Mouse (Mus musculus) midbrain, embryonic 11.5 days (tissue): ENCODE results near the gene Peak1. TPM values are rescaled to one million over a fixed set of nuclear protein-coding genes. Genes with fewer than 3 reads are reported as not detected.

Experiments used
- ATAC-seq: fragments of 200-750 bp; cut with Nextera tagmentation; 2 replicates; pipeline ENCODE4 v1.8.0; 2017; ENCODE audit warnings: moderate TSS enrichment, moderate library complexity; ENCODE audit not compliant: low FRiP score
- DNase-seq: peaks from one replicate; pipeline ENCODE4 v3.0.0; 2015; ENCODE audit warnings: low spot score; ENCODE audit errors: missing footprints
- H3K27ac ChIP-seq: fragments of 300-500 bp; sonication (generic); 2 replicates; pipeline ENCODE4 v1.5.1; 2014; ENCODE audit warnings: low read depth, low read length
- H3K27me3 ChIP-seq: fragments of 300-500 bp; sonication (generic); 2 replicates; pipeline ENCODE4 v1.6.1; 2014; ENCODE audit warnings: mild to moderate bottlenecking, low read length, moderate library complexity, mixed read lengths; ENCODE audit not compliant: control insufficient read depth, insufficient read depth
- H3K36me3 ChIP-seq: fragments of 300-500 bp; sonication (generic); 2 replicates; pipeline ENCODE4 v1.6.1; 2014; ENCODE audit warnings: mild to moderate bottlenecking, low read length, moderate library complexity, mixed read lengths; ENCODE audit not compliant: control insufficient read depth, insufficient read depth
- H3K4me1 ChIP-seq: fragments of 300-500 bp; sonication (generic); 2 replicates; pipeline ENCODE4 v1.6.1; 2014; ENCODE audit warnings: low read length; ENCODE audit not compliant: control insufficient read depth, insufficient read depth
- H3K4me2 ChIP-seq: fragments of 300-500 bp; sonication (generic); 2 replicates; pipeline ENCODE4 v1.6.1; 2014; ENCODE audit warnings: mild to moderate bottlenecking, moderate library complexity
- H3K4me3 ChIP-seq: fragments of 300-500 bp; sonication (generic); 2 replicates; pipeline ENCODE4 v1.5.1; 2014; ENCODE audit warnings: low read depth, low read length
- H3K9ac ChIP-seq: fragments of 300-500 bp; sonication (generic); 2 replicates; pipeline ENCODE4 v1.6.1; 2014; ENCODE audit warnings: low read length
- H3K9me3 ChIP-seq: fragments of 300-500 bp; sonication (generic); 2 replicates; pipeline ENCODE4 v1.6.1; 2016; ENCODE audit warnings: low read length; ENCODE audit not compliant: control insufficient read depth
- WGBS: fragments of 180-500 bp; shearing (Covaris S2); extraction: QIAGEN DNeasy Blood & Tissue Kit; methylation state at CpG from one replicate; pipeline ENCODE4 v1.1.7; 2014; 5-methylcytosine and 5-hydroxymethylcytosine counted together
- polyA plus RNA-seq: library from polyadenylated mRNA; unstranded; fragments of >200 nt; fragmentation: Nextera tagmentation; extraction: Ambion mirVana; gene quantifications from 2 replicates; pipeline ENCODE4 v1.2.1, GENCODE M21; 2014

Peak1 gene
- polyA plus RNA-seq, 1 experiment from 2014 or later = 4.4 TPM

GRCm38 (mm10) chr9:56265460-56266199 is 152.2 kb downstream of the Peak1 start:
- H3K4me1 ChIP-seq = no peaks in the 10 kb centered on the region
- no peaks in the 10 kb centered on the region for H3K27me3 ChIP-seq
- no peak overlapping the region for H3K27ac ChIP-seq
- H3K9ac ChIP-seq = no peak overlapping the region
- H3K4me2 ChIP-seq = no peak overlapping the region
- H3K36me3 ChIP-seq = no peaks in the 10 kb centered on the region
- ATAC-seq (no peak), DNase-seq (no peak)
- H3K4me3 ChIP-seq = no peak overlapping the region
- peaks cover under 1% of the 10 kb centered on the region for H3K9me3 ChIP-seq
- 88% methylated on average over 5 of the region's 5 CpGs for WGBS

- no peak overlapping the region for H3K27ac ChIP-seq
- no peaks in the 10 kb centered on the region for H3K36me3 ChIP-seq
- 82% methylated on average over 8 of the region's 8 CpGs for WGBS
- ATAC-seq (no peak), DNase-seq (no peak)
- H3K4me1 ChIP-seq = no peaks in the 10 kb centered on the region
- H3K9ac ChIP-seq = no peak overlapping the region
- no peaks in the 10 kb centered on the region for H3K27me3 ChIP-seq
- no peak overlapping the region for H3K4me3 ChIP-seq
- H3K9me3 ChIP-seq = peaks cover 5% of the 10 kb centered on the region
- H3K4me2 ChIP-seq = no peak overlapping the region
Measured at GRCm38 (mm10) chr9:56265022-56265360, 152.9 kb downstream of the Peak1 start.

GRCm38 (mm10) chr9:56264308-56265021 is 153.4 kb downstream of the Peak1 start:
- ATAC-seq = no peak

GRCm38 (mm10) chr9:56263055-56263454 is 154.8 kb downstream of the Peak1 start:
- H3K4me1 ChIP-seq = no peaks in the 10 kb centered on the region
- peaks cover 5% of the 10 kb centered on the region for H3K9me3 ChIP-seq
- no peak overlapping the region for H3K27ac ChIP-seq
- no peak for ATAC-seq
- no peaks in the 10 kb centered on the region for H3K27me3 ChIP-seq
- no peak overlapping the region for H3K4me3 ChIP-seq
- H3K9ac ChIP-seq = no peak overlapping the region
- 95% methylated on average over 1 of the region's 1 CpGs for WGBS
- DNase-seq = no peak
- H3K4me2 ChIP-seq = no peak overlapping the region
- no peaks in the 10 kb centered on the region for H3K36me3 ChIP-seq

More at GRCm38 (mm10) chr9:56264308-56265021, 153.4 kb downstream of the Peak1 start:
- Histone ChIP-seq H3K4me3 (no peak overlapping the region), H3K9me3 (peaks cover 5% of the 10 kb centered on the region), H3K4me2 (no peak overlapping the region), H3K27ac (no peak overlapping the region), H3K36me3 (no peaks in the 10 kb centered on the region), H3K9ac (no peak overlapping the region), H3K27me3 (no peaks in the 10 kb centered on the region), H3K4me1 (no peaks in the 10 kb centered on the region)
- 79% methylated on average over 7 of the region's 7 CpGs for WGBS
- DNase-seq = no peak

GRCm38 (mm10) chr9:56260495-56261136 is 157.3 kb downstream of the Peak1 start:
- no peaks in the 10 kb centered on the region for H3K4me1 ChIP-seq
- H3K9me3 ChIP-seq = peaks cover 5% of the 10 kb centered on the region
- H3K4me2 ChIP-seq = no peak overlapping the region
- H3K27ac ChIP-seq = no peak overlapping the region
- no peaks in the 10 kb centered on the region for H3K36me3 ChIP-seq
- no peak overlapping the region for H3K4me3 ChIP-seq
- ATAC-seq = no peak
- DNase-seq = no peak
- H3K27me3 ChIP-seq = no peaks in the 10 kb centered on the region
- 88% methylated on average over 14 of the region's 14 CpGs for WGBS
- no peak overlapping the region for H3K9ac ChIP-seq

- no peak overlapping the region for H3K9ac ChIP-seq
- DNase-seq = no peak
- H3K4me3 ChIP-seq = no peak overlapping the region
Measured at GRCm38 (mm10) chr9:56259790-56260494, 157.9 kb downstream of the Peak1 start.

GRCm38 (mm10) chr9:56258261-56258790 is 159.5 kb downstream of the Peak1 start:
- Histone ChIP-seq H3K4me3 (no peak overlapping the region), H3K9me3 (peaks cover 5% of the 10 kb centered on the region), H3K27ac (no peak overlapping the region), H3K4me1 (no peaks in the 10 kb centered on the region), H3K4me2 (no peak overlapping the region), H3K27me3 (no peaks in the 10 kb centered on the region), H3K36me3 (no peaks in the 10 kb centered on the region), H3K9ac (no peak overlapping the region)
- DNase-seq (no peak), ATAC-seq (no peak)
- WGBS = 93% methylated on average over 10 of the region's 10 CpGs

More at GRCm38 (mm10) chr9:56259790-56260494, 157.9 kb downstream of the Peak1 start:
- Histone ChIP-seq H3K27ac (no peak overlapping the region), H3K27me3 (no peaks in the 10 kb centered on the region), H3K4me2 (no peak overlapping the region), H3K4me1 (no peaks in the 10 kb centered on the region), H3K9me3 (peaks cover 5% of the 10 kb centered on the region), H3K36me3 (no peaks in the 10 kb centered on the region)
- ATAC-seq = no peak
- 94% methylated on average over 22 of the region's 22 CpGs for WGBS

- Histone ChIP-seq H3K9me3 (peaks cover 5% of the 10 kb centered on the region), H3K4me1 (no peaks in the 10 kb centered on the region), H3K4me3 (no peak overlapping the region), H3K4me2 (no peak overlapping the region), H3K27me3 (no peaks in the 10 kb centered on the region), H3K27ac (no peak overlapping the region), H3K9ac (no peak overlapping the region), H3K36me3 (no peaks in the 10 kb centered on the region)
- 93% methylated on average over 20 of the region's 20 CpGs for WGBS
- ATAC-seq (no peak), DNase-seq (no peak)
Measured at GRCm38 (mm10) chr9:56257227-56258000, 160.5 kb downstream of the Peak1 start.
